Mouse (Mus musculus) lung, adult 18-20 months (tissue): ENCODE data around the gene Eml4.

ENCODE experiments used
- DNase-seq, 2 experiments: peaks; one replicate each; pipeline ENCODE4 v3.0.0; 2022; ENCODE audit warnings: mixed read lengths in 2 of 2

Gene Eml4

DNA sequence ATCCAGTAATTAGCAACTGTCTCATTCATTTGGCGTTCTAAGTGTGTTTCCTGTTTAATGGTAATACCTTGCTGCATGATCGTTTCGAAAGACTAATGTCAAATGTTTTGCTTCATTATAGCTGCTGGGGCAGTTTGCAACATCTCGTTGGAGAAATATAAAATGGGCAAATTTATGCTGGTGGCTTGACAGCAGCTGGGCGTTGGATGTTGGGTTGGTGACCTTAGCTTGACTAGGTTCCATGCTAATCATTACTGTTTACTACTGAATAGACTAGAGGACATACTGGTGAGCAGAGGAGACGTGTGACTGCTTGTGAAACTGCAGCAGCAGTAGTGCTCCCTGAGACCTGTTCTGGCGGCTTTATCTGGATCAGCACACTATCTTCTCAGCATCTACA lies 6.5 kb upstream of the Eml4 start:
- DNase-seq = no peak

DNA sequence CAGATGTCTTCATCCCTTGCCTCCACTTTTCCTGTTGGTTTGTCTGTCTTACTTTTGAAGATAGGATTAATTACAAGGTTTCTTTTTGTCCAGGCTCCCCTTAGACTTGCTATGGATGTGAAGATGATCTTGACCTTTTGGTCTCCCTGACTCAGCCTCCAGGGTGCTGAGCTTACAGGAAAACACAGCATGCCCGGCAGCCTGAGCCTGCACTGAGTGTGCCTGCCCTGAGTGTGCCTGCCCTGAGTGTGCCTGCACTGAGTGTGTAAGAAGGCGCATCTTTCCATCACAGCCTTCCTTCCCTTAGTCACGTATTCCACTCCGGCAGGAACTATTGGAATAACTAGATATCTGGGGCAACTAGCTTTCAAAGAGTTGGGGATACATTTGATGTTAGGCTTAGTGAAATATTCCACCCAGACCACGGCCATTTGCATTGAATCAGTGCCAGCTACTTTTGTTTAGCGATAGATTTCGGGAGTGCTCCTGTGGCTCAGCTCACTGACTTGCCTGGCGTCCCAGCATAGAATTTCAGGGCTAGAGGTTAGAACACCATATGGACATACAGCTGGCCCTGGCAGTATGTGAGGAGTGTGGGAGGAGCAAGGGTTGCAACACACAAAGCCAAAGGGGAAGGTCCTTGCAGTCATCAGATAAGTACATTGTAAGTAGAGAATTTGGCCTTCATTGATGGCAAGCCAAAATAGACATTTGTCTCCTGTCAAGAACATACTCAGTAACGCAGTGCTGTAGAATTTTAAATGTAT lies 2.5 kb upstream of the Eml4 start:
- DNase-seq = no peak

DNA sequence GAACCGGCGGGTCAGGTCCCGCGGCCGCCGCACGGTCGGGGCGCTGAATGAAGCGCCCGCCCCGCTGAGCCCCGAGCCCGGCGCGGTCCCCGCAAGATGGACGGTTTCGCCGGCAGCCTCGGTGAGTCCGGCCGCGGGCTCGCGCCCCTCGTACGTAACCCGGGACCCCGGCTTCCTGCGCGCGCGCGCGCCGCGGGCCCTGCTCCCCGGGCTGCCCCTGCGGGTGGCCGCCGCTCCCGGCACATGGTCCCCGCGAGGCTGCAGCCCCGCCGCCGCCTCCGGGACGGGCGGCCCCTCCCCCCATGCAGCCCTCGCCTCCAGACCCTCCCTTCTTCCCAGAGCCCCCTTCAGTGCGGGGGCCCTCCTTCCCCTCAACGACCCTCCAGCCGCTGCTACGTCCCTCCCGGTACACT lies 394 bp downstream of the Eml4 start:
- no peak for DNase-seq

DNA sequence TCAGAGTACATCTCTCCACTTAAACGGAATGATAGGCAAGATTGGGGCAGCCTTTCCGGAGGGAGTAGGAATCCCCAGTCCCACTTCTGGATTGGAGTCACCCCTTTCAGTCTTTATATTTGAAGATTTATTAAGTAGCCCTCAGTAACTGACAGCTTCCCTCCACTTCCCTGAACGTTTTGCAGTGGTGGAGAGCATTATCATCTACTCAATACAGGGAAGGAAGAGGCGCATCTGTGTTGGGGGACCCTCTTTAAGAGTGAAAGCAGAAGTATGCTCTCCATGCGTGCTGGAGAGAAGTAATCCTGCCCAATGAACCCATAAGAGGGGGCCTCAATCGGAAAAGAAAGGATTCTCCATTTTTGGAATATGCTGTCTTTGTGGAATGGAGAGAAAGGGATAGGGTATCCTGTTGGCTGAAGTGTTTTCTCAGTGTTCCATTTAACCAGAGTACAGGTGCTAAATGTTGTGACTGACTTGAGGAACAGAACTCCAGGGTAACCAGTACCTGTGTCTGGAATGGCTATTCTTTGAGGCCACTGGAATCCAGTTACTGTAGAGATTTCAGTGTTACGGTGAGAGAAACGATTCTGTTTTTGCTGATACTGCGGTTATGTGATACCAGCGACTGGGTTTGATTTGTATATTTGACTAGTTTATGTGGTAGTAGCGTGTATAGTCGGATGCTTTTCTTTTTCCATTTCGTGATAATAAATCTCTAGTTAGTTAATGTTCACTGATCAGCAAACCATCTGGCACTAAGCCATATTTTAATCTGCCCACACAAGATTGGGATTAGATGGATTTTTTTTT lies 1.1 kb downstream of the Eml4 start:
- no peak for DNase-seq

DNA sequence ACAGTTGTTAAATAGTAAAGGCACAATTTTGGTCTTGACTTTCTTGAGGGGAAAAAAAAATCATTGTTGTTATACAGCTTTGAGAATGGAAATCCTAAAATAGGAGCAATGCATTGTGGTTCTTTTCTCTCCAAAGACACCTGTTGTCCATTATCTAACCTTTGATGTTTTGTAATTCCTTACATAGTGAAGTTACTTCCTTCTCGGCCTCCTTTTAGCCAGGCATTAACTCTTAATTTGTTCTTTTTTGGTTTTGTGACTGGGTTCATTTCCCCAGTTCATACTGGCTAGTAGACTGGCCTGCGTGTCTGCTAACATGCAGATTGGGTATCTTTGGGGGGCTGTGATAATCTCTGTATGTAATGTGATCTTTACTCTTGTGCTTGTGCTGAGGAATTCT lies 1.7 kb downstream of the Eml4 start:
- DNase-seq = no peak

DNA sequence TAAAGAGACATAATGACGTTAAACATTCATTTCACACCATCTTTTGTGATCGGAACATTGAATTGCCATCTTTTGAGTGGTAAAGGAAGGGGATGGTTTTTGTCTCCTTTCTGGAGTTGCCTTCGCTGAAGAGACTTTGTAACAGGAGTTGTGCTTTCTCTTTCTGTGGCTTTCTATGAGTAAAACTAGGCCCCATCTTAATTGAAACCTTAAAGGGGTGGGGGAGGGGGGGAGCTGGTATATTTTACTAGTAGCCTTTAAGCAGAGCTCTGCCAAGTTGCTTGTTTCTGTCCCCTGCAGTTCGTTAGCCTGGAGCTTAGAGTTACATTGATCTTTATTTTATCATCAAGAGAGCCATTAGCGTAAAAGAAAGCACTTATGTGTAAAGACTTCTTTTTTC lies 2.3 kb downstream of the Eml4 start:
- no peak for DNase-seq

DNA sequence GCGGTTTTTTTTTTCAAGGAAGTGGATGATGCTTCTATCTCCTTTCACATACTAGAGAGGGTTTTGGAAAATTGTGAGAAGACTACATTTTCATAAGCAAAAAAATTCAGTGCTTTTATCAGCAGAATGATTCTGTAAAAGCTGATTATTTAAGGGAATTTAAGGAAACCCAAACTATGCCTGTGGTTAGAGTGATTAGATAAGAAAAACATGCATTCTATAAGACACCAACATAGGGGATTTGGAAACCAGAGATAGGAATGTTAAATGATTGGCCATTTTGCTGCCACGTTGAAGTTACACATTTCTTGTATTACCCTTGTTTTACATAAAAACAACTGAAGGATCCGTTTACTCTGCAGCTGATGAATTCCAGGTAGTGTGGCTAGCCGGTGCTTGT lies 2.7 kb downstream of the Eml4 start:
- DNase-seq = no peak

DNA sequence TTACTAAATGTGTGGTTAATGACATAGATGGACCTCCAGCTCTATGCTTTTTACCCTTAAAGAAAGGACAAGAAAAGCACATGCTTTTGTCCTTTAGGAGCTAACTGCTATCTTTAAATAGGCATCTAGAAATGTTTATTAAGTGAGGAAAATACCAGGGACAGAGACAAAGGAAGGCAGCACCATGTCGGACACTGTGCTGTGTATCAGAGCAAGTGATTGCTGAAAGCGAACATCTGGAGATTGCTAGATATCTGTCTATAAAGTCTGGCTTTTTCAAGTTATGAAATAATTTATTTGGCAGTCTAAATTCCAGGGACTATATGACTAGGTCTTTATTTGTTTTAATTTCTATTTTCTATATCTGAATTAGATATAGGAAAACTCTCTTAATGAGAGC lies 4.8 kb downstream of the Eml4 start:
- no peak for DNase-seq

DNA sequence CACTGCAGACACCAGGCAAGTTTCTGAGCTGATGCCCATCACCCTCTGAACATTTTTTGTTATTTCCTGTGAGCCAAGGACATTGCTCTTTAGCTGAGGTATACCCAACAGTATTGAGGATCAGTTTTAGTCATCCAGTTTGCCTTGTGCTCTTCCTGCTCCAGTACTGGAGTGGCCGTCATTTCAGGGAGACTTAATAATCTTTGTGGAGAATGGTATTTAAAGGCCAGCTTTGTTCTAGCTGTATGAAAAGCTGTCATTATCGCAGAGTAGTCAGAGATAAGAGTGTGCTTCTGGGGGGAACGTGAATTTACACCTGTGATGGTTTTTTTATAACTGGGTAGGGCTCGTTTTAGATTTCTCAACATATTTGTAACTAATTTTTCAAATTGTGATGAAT lies 9.2 kb downstream of the Eml4 start:
- no peak for DNase-seq

DNA sequence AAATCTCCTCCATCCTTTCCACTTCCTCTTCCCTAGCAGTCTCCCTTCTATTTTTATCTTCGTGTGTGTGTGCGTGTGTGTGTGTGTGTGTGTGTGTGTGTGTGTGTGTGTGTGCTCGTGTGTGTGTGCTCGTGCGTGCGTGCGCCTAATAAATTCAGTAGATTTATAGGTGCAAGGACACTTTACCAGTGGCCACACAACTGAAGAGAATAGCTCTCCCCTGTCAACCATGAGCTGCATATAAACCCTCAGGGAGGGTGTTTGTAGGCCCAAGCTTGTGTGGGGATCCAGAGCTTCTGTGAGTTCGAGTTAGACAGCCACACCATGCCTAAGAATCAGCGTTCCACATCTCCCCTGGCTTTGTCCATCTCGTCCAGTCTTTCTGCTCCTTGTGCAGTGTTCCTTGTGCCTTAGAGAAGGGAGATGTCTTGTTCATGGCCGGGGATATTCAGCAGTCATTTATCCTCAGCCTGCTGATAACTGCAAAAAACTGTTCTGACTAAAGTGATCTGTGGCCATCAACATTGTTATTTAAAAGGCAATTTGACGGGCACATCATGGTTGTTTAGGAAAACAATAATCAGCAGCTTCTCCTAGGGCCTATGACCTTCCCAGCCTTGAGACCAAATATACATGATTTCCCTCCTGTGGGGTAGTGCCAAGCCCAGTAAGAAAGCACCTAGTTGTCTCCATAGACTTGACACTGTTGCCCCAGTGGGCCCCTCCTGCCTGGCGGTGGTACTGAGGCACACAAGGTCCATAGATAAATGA lies 10.2 kb downstream of the Eml4 start:
- DNase-seq = no peak

DNA sequence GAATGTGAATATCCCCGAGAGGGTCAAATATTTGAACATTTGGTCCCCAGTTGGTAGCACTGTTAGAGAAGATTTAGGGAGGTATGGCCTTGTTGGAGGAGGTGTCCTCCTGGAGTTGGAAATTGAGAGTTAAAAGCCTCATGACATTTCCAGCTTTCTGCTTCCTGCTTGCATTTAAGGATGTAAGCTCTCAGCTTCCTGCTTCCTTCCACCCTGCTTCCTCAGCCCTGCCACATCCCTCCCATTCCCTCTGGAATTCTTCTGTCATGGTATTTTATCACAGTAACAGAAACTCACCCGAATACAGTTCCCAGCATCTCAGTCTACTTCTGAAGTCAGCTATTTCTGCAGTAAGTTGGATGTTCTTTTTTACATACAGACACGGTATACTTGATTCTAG lies 12.3 kb downstream of the Eml4 start:
- no peak for DNase-seq

DNA sequence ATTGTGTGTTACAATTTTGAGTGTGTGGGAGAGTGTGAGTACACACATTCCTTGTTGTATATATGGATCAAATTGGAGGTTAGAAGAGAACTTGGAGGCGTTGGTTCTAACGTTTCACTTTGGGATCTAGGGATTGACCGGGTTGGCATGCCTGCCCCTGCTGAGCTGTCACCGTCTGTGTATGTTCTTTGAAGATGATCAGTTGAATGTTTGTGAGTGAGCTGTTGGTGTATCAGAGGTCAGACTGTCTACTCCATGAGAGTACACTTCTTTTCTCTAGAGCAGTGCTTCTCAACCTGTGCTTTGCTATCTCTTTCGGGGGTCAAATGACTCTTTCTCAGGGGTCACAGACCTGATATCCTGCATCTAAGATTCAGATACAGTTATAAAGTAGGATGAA lies 13.6 kb downstream of the Eml4 start:
- DNase-seq = no peak

DNA sequence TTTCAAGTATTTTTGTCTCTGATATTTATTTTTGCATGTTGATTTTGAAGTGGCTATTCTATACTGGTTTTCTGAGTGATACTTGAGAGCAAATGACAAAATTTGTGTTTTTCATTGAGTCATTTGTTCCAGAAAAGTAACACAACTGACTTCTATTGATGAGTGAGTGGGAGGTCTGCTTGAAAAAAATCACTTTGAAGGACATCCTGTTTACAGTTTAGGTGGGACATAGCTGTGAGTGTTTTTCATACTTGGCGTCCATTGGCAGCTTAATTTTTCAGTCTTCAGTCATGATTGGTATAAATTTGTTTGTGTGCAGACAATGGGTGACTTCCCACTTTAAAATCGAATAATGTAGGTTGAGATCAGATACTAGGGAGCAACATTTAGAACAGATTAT lies 14.4 kb downstream of the Eml4 start:
- no peak for DNase-seq

DNA sequence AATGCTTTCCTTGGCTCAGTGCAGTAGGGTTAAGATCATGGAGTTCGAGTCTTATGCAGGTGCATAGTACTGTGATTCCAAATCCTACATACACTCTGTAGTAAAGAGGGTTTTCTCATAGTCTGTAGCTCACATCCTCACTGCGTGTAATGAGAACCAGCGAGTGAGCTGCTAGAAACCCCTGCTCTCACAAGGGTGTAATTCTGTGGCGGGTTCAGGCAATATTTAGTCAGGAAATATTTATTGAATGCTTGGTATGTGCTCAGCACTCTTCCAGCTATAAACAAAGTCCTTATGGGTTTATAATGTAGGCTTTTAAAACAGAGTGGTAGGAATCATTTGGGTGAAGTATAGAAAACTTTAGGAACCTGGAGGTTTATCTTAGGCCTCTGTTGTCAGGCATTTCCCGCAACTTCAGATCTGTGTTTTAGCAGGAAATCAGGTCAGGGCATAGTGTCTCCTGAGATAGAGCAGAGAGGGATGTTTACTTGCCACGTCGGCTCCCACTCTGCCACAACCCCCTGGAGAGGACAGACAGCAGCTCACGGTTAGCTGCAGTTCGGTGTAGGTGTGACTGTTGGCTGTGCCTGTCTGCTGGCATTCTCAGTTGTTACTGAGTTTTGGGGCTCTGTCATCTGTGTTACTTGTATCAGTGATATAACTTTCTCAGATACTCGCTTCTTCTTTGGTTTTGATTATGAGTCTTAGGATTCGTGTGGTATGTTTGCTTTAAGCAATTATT lies 15.1 kb downstream of the Eml4 start:
- DNase-seq = no peak

DNA sequence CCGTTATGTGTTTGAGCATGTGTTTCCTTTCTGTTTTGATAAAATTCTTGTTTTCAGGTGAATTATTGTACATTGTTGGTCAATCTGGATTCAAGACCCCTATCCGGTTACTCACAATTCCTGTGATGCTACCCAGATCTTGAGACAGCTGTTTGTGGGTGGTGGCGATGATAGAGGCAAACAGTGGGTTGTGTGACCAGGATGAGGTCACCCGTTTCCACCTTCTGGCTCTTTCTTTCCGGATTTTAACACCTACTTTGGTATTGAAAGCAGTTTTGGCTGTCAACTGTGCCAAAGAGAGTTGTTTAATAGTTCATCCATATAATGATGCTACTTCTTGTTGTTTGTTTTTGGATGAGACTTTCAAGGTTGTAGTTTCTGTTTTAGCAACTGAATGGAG lies 16.7 kb downstream of the Eml4 start:
- no peak for DNase-seq

DNA sequence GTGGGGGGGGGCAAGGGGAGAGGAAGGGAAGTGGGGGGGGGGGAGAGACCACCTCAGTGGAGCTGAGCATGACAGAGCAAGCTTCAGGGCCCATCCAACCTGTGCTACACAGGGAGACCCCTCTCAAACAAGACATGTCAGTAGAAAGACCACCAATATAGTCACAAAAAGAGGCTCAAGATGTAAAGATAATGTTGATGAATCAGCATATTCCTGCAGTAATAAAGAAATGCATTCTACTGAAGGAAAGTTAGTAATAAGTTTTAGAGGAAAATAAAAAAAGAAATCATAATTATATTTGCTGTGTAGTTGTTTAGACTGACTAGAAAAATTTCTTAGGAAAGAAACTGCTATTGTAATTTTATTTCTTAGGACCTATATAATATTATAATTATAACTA lies 23.4 kb downstream of the Eml4 start:
- DNase-seq = no peak

DNA sequence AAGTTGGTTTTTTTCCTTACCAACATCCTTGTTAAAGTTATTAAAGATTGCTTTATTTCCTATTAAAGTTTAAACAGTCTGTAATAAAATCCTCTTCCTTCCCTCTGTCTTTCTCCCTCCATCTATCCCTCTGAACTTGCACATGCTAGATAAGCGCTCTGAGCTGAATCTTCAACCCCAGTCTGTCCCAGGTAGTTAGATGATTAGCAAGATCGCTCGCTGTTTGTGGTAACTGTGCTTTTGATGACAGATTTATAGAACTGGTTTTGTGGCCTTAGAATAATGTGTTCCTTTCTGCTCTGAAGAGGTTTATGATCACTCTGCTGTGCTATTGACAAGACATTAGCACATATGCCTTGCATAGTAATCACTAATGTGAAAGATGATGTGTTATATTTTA lies 25.1 kb downstream of the Eml4 start:
- DNase-seq = no peak

DNA sequence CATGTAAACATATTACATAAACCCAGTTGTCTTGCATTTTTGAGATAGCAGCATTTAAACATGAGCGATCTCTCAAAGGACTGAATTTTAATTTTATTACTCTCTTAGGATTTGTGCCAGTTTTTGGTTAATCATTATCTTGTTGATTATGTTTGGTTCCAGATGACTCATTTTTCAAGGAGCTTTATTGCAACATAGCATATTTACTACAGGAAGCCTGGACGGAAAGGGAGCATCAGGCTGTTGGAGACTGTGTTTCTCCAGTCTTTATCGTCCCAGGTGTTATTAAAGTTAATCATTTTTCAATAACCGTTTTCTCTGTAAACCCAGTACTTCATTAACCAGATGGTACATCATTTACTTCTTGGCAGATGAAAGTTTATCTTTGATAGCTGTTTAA lies 26.1 kb downstream of the Eml4 start:
- DNase-seq = no peak

DNA sequence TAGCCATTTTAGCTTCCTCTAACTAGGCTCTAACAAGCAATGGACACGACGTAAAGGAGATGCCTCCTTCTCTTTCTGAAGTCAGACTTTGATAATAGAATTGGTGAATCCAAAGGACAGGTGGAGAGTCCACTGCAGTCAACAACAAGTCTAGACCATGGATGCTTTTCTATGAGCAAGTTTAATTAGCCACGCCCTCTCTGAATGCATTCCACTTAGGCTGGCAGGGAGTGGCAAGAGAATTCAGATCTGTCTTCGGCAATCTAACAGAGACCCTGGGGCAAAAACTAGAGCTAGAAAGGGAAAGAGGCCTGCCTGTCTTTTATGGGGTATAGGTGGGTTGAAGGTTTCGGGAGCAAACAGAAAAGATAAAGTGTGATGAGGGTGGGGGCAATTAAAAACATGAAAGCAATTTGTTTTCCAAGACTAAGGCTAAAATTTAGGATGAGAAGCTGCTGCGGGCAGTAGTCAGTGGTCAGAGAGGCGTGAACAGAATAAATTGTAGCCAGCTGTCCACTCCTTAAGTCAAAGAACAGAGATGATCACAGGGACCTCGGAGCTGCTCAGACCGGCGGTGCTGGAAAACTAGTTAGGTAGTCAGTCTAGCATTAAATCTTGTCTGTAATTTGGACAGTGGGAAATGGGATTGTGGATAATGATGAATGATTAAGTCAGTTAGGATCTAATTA lies 27.2 kb downstream of the Eml4 start:
- DNase-seq = no peak

DNA sequence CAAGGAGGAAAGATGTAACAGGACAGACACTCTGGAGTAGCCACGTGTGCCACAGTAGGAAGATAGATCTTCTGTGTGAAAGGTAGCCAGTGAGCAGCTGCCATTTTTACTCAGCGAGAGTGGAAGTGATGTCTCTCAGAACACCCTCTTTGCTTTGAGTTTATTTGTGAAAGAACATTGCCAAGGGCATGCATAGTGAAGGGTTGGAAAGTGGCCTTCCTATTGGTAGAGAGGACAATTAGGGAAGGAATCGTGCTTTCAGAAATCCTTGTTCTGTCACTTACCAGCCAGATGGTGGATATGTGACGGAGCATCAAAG lies 27.7 kb downstream of the Eml4 start:
- no peak for DNase-seq

DNA sequence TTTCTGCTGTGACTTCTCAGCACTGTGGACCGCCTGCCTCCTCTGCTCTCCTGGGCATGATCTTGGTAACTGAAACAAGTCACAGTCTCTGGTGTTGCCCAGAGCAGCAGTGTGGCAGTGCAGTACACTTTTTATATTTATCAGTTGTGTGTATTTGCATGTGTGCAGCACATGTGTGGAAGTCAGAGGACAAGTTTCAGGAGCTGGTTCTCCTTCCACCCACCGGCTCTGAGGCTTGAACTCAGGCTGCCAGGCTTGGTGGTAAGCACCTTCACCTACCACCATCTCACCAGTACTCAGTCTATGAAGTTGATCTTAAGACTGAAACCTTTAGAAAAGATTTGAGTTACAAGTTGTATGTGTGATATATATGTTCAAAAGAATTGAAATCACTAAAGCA lies 28.6 kb downstream of the Eml4 start:
- DNase-seq = no peak

DNA sequence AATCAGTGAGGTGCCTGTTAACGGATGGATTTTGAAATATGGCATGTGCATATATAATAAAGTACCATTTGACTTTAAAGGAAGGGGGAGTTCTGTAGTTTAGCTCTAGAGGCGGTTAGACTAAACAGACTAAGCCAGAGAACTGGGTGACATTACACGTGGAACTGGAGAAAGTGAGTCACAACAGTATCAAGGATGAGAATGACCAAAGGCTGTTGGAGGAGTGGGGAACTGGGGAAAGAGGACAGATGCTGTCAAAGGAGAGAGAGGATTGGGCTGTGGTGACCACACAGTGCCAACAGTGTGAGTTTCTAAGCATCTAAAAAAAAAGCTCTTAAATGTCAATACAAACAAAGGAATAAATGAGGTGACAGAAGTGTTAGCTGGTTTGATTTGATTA lies 29.1 kb downstream of the Eml4 start:
- no peak for DNase-seq

DNA sequence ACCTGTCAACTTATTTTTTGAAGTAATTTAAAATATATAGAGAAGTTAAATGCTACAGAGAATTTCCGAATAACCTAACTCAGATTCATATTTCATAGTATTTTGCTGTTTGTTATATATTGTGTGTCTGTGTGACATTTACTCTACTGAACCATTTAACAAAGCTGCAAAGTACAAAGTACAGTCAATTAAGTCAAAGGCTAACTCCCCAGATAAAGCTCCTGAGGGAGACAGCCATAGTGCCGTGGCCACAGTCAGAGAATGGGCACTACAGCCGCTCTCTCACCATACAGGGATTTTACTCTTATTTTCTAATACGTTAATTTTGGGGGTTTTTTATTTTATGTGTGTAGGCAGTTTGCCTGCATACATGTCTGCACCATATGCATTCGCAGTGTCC lies 32.0 kb downstream of the Eml4 start:
- no peak for DNase-seq
